Mouse (Mus musculus) liver, embryonic 14.5 days (tissue): ENCODE measurements around the gene Sipa1. TPM values are rescaled to one million over a fixed set of nuclear protein-coding genes. Genes with fewer than 3 reads are reported as not detected.

Experiments used
- ATAC-seq: fragments of 200-750 bp; cut with Nextera tagmentation; 2 replicates; pipeline ENCODE4 v1.8.0; 2017; ENCODE audit warnings: moderate number of reproducible peaks, mild to moderate bottlenecking, moderate library complexity; ENCODE audit not compliant: insufficient read depth
- DNase-seq, 3 experiments: peaks; one replicate each; pipeline ENCODE4 v3.0.0-alpha.2; 2012 to 2013; ENCODE audit warnings: low read depth in 3 of 3, low spot score in 3 of 3
- H3K27ac ChIP-seq: fragments of 300-500 bp; sonication (generic); 2 replicates; pipeline ENCODE4 v1.5.1; 2014; ENCODE audit warnings: moderate library complexity, mild to moderate bottlenecking, control low read depth, inconsistent platforms
- H3K27me3 ChIP-seq: fragments of 300-500 bp; sonication (generic); 2 replicates; pipeline ENCODE4 v1.6.1; 2014; ENCODE audit warnings: mild to moderate bottlenecking, low read length, moderate library complexity; ENCODE audit not compliant: control insufficient read depth, insufficient read depth
- H3K36me3 ChIP-seq: fragments of 300-500 bp; sonication (generic); replicated peaks from 2 replicates; pipeline ENCODE4 v1.6.1; 2014; ENCODE audit warnings: low read depth; ENCODE audit not compliant: control insufficient read depth, insufficient read depth
- H3K4me1 ChIP-seq, 2 experiments: fragments of 200-500 bp in 1 of 2; fragments of 300-500 bp in 1 of 2; sonication (generic) in 1 of 2; replicated peaks; 2 replicates each; pipeline ENCODE4 v1.6.1; 2012 to 2014; ENCODE audit warnings: antibody characterized with exemption in 1 of 2, inconsistent platforms in 1 of 2, low read length in 1 of 2; ENCODE audit not compliant: control insufficient read depth in 2 of 2, insufficient read depth in 2 of 2
- H3K4me2 ChIP-seq: fragments of 300-500 bp; sonication (generic); 2 replicates; pipeline ENCODE4 v1.6.1; 2014; ENCODE audit warnings: low read depth, mild to moderate bottlenecking, control low read depth, moderate library complexity
- H3K4me3 ChIP-seq, 2 experiments: fragments of 200-500 bp in 1 of 2; fragments of 300-500 bp in 1 of 2; sonication (generic) in 1 of 2; 2 replicates each; pipeline ENCODE4 v1.5.1; 2012 to 2014; ENCODE audit warnings: low read depth in 2 of 2, low read length in 2 of 2, mild to moderate bottlenecking in 2 of 2, control low read depth in 1 of 2, inconsistent platforms in 1 of 2, moderate library complexity in 1 of 2; ENCODE audit not compliant: insufficient read depth in 1 of 2
- H3K9ac ChIP-seq: fragments of 300-500 bp; sonication (generic); replicated peaks from 2 replicates; pipeline ENCODE4 v1.6.1; 2014; ENCODE audit warnings: mild to moderate bottlenecking, control low read depth, moderate library complexity
- H3K9me3 ChIP-seq: fragments of 300-500 bp; sonication (generic); 2 replicates; pipeline ENCODE4 v1.6.1; 2016; ENCODE audit warnings: low read length, mixed read lengths; ENCODE audit not compliant: control insufficient read depth
- CTCF ChIP-seq: IDR thresholded peaks from 2 replicates; pipeline ENCODE4 v1.5.1; 2016; ENCODE audit warnings: antibody characterized with exemption, low read depth, control low read depth
- EP300 ChIP-seq: IDR thresholded peaks from 2 replicates; pipeline ENCODE4 v1.6.1; 2016; ENCODE audit warnings: antibody characterized with exemption, low read depth
- WGBS: fragments of 180-500 bp; shearing (Covaris S2); extraction: QIAGEN DNeasy Blood & Tissue Kit; methylation state at CpG from one replicate; pipeline ENCODE4 v1.1.7; 2014; ENCODE audit not compliant: insufficient replicate concordance; 5-methylcytosine and 5-hydroxymethylcytosine counted together
- polyA plus RNA-seq, 2 experiments: library from polyadenylated mRNA; depleted of rRNA in 1 of 2; stranded (reverse) in 1 of 2; unstranded in 1 of 2; fragments of >200 nt; fragmentation: Nextera tagmentation in 1 of 2; extraction: Ambion mirVana in 1 of 2; gene quantifications; 2 replicates each; pipeline versions ENCODE4 v1.2.1 to v1.2.3; 2012 to 2014

Gene Sipa1
- polyA plus RNA-seq, 2 experiments = 14.3 to 27.5 TPM

GRCm38 (mm10) chr19:5710068-5710467 lies 46.6 kb upstream of the Sipa1 start:
- Histone ChIP-seq H3K9ac (no peak overlapping the region), H3K4me1 (peaks cover 21% of the 10 kb centered on the region in 2 experiments), H3K36me3 (peaks cover 85% of the 10 kb centered on the region), H3K9me3 (no peaks in the 10 kb centered on the region), H3K27ac (no peak overlapping the region), H3K27me3 (no peaks in the 10 kb centered on the region), H3K4me2 (no peak overlapping the region), H3K4me3 (no peak overlapping the region)
- ATAC-seq (no peak), DNase-seq (no peak)
- WGBS = 95% methylated on average over 6 of the region's 6 CpGs
- TF ChIP-seq EP300 (no peak), CTCF (no peak)

- TF ChIP-seq CTCF (no peak), EP300 (no peak)
- ATAC-seq = peak; percentile 81
- H3K27ac ChIP-seq = peak overlapping the region; percentile 68
- H3K4me2 ChIP-seq = peak overlapping the region; percentile 49
- peaks cover 62% of the 10 kb centered on the region for H3K36me3 ChIP-seq
- peaks cover 18 to 19% of the 10 kb centered on the region in 2 experiments for H3K4me1 ChIP-seq
- no peak overlapping the region for H3K9ac ChIP-seq
- no peaks in the 10 kb centered on the region for H3K27me3 ChIP-seq
- 36% methylated on average over 10 of the region's 10 CpGs for WGBS
- H3K4me3 ChIP-seq = no peak overlapping the region
- no peaks in the 10 kb centered on the region for H3K9me3 ChIP-seq
- DNase-seq = peak in 1 of 3 experiments; percentile 65
Observed at GRCm38 (mm10) chr19:5704801-5705571, 41.5 kb upstream of the Sipa1 start.

GRCm38 (mm10) chr19:5704163-5704800 lies 40.8 kb upstream of the Sipa1 start, which contains the start of gene Kcnk7:
Gene Kcnk7 (plus strand): TSS chr19:5704367.
- WGBS = 50% methylated on average over 17 of the region's 17 CpGs
- TF ChIP-seq CTCF = no peak
- no peak for TF ChIP-seq EP300
- no peaks in the 10 kb centered on the region for H3K27me3 ChIP-seq
- peak in 1 of 3 experiments; percentile 52 for DNase-seq
- peaks cover 60% of the 10 kb centered on the region for H3K36me3 ChIP-seq
- H3K9ac ChIP-seq = peak within 1 kb of the TSS; percentile 52; the same call in 1 of the 2 replicates
- ATAC-seq = peak; percentile 67
- no peak within 1 kb of the TSS for H3K4me3 ChIP-seq
- peak within 1 kb of the TSS; percentile 49 for H3K4me2 ChIP-seq
- no peaks in the 10 kb centered on the region for H3K9me3 ChIP-seq
- H3K4me1 ChIP-seq = peaks cover 18 to 19% of the 10 kb centered on the region in 2 experiments
- H3K27ac ChIP-seq = peak within 1 kb of the TSS; percentile 68

- no peak overlapping the region for H3K4me3 ChIP-seq
- WGBS = 84% methylated on average over 41 of the region's 41 CpGs
- no peak overlapping the region for H3K4me2 ChIP-seq
- H3K4me1 ChIP-seq = peaks cover 2 to 7% of the 10 kb centered on the region in 2 experiments
- no peaks in the 10 kb centered on the region for H3K27me3 ChIP-seq
- peaks cover 59% of the 10 kb centered on the region for H3K36me3 ChIP-seq
- no peaks in the 10 kb centered on the region for H3K9me3 ChIP-seq
- no peak for DNase-seq
- no peak for ATAC-seq
- no peak overlapping the region for H3K27ac ChIP-seq
- H3K9ac ChIP-seq = no peak overlapping the region
- TF ChIP-seq CTCF = no peak
- TF ChIP-seq EP300 = no peak
Observed at GRCm38 (mm10) chr19:5695849-5696462, 32.4 kb upstream of the Sipa1 start.

GRCm38 (mm10) chr19:5693801-5694200 lies 30.3 kb upstream of the Sipa1 start:
- H3K27ac ChIP-seq = no peak overlapping the region

More at GRCm38 (mm10) chr19:5693801-5694200, 30.3 kb upstream of the Sipa1 start:
- Histone ChIP-seq H3K4me3 (no peak overlapping the region), H3K9ac (no peak overlapping the region), H3K36me3 (peaks cover 42% of the 10 kb centered on the region), H3K4me1 (peaks cover 7 to 8% of the 10 kb centered on the region in 2 experiments), H3K27me3 (no peaks in the 10 kb centered on the region), H3K9me3 (no peaks in the 10 kb centered on the region), H3K4me2 (no peak overlapping the region)
- no peak for DNase-seq
- TF ChIP-seq EP300 (no peak), CTCF (no peak)
- ATAC-seq = no peak
- 76% methylated on average over 6 of the region's 6 CpGs for WGBS
